Mouse (Mus musculus): ENCODE measurements around the gene Rims1. TPM values are rescaled to one million over a fixed set of nuclear protein-coding genes. Genes with fewer than 3 reads are reported as not detected.

Gene Rims1
- total RNA-seq, 2 experiments from 2014 or later, result 0.21 to 0.33 TPM

GRCm38 (mm10) chr1:22579470-22579869, 226.3 kb downstream of the Rims1 start:
- no peak for DNase-seq

- no peak for DNase-seq
These were observed 233.1 kb downstream of the Rims1 start for GRCm38 (mm10) chr1:22572720-22573119.

- no peak for DNase-seq
These were observed 259.5 kb downstream of the Rims1 start for GRCm38 (mm10) chr1:22546273-22546672.

DNA sequence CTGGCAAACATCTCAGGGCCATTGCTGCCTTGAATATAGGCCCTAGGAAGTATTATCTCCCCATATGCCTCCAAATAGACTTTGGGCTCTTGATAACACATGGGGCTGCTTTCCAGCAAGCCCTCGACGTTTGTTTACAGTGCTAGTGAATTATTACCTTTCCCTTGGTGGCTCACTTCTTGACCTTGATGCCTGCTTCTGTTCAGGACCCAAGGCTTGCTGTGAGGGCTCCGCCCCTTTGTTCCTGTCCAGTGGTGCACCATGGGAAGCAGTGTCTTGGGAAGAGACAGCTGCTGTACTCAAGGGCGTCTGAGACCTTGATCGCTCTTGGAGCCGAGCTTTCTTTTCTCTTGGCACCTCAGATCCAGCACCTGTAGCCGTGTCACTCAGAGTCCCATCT, 267.7 kb downstream of the Rims1 start:
- no peak for DNase-seq

- no peak for DNase-seq
These were observed 269.0 kb downstream of the Rims1 start for GRCm38 (mm10) chr1:22536776-22537175.

DNA sequence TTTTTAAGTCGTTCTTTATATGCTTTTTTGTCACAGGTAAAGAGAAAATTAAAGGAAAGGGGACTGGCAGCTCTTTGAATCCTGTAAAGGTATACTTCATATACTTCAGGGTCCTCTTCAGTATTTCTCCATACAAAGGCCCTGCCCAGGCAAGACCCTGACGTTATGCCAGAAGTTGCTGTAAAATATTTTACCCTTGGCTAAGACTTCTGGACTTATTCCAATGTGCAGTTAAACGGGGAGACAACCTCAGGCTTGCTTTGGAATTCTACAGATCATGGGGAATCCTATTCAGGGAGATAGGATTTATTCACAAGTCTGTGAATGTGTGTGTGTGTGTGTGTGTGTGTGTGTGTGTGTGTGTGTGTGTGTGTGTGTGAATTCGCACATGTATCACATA, 270.7 kb downstream of the Rims1 start:
- DNase-seq, result no peak

GRCm38 (mm10) chr1:22533146-22534096, 272.4 kb downstream of the Rims1 start:
- no peak for DNase-seq

GRCm38 (mm10) chr1:22515103-22515502, 290.7 kb downstream of the Rims1 start:
- DNase-seq, result no peak

DNA sequence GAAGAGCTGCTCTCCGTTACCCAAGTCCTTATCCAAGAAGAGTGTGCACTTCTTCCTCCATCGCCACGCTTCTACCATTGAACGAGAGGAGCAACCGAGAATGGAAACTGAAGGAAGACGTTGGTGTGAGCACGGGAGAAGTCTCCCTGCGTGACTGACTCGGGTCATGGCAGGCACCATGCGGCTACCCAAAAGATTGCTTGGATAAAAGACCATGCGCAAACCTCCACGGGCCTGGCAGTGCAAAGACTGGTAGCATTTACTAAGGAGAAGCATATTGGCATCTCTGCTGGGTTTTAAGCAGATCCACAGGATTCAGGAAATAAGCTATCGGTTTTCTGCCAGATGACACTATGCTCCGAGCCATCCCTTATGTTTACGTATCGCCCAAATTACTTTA, 293.4 kb downstream of the Rims1 start:
- no peak for DNase-seq

DNA sequence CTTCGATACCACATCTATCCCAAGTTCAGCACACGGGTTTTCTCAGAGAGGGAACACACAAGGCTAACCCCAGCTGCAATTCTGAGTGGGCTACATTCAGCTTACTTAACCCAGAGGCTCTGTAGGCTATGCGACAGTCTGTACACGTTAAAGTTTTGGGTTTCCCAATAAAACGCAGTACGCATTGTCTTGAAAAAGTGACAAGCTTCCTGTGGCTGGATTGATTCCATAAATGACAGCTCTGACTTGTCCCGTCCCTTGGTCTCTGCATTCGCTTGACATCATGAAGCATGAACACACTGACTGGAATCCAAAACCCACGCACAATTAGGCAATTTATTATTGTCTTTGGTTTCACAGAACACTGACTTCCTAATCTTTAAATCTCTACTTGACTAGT, 294.2 kb downstream of the Rims1 start:
- DNase-seq, result no peak

DNA sequence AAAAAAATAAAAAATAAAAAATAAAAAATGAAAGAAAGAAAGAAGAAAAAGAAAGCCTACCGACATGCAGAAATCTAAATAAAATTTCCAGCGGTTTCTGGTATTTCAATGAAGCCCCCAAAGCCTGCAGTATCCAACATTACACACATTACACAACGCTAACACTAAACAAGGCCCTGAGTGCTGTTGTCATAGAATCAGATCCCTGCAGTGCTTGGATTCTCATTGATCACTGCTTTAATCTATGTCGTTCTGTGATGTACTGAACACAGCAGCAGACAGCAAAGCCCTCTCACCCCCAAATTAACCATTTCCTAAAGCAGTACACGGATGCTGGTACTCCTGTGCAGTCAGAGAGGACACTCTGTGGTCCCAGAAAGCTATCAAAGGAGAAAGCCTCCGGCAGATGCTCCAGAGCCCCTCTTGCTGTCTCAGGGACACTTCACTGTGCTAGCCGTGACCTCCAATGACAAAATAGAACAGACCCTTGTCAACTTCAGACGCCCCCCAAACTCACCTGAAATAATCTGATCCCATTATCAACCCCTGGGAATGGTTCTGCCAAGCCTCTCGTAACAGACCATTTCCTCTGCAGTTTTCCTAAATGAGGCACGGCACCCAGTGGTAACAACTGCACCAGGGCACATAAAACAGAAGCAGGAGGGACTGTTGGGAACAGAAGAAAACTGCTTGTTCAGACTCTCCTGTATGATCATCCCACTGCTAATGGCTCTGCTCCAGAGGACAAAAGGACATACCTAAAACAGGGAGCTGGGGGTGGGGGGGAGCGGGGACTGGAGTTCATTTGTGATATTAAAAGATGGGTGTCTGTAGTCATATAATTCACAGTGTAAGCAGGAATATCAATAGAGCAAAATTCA, 296.8 kb downstream of the Rims1 start:
- DNase-seq, result no peak

- no peak for DNase-seq
These were observed 318.4 kb downstream of the Rims1 start for GRCm38 (mm10) chr1:22487270-22487864.

DNA sequence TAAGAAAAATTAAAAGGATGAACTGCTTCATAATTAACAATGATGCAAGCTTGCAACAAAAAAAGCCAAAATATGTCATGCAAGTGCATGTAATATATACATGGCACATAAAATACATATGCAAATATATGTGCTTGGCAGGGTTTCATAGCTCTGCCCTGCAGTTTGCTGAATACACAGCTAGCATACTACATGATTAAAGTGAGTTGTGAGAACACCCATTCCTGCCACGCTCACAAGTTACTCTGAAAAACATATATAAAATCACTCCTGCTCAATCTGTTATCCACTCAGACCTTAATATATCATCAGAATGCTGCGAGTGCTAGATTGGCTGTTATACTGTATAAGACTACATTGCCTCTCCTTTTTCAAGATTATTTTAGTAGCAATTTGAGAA, 329.6 kb downstream of the Rims1 start:
- DNase-seq, result no peak

- no peak for DNase-seq
These were observed 338.8 kb downstream of the Rims1 start for GRCm38 (mm10) chr1:22467033-22467432.

DNA sequence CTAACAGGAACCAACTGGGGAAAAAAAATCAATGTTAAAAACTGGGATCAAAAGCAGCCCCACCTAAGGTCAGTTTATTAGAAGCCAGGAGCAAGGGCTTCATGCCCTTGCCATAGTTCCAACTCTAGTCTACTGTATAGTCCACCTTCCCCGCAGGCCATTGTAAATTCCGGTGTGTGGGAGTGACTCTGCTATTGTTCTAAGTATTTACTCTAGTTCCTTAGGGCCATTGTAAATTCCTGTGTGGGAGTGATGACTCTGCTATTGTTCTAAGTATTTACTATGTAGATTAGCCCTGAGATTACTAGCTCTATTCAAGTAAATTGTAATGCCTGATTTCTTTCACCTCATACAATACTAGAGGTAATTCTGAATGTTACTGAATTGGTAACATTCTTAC, 339.2 kb downstream of the Rims1 start:
- DNase-seq, result no peak

DNA sequence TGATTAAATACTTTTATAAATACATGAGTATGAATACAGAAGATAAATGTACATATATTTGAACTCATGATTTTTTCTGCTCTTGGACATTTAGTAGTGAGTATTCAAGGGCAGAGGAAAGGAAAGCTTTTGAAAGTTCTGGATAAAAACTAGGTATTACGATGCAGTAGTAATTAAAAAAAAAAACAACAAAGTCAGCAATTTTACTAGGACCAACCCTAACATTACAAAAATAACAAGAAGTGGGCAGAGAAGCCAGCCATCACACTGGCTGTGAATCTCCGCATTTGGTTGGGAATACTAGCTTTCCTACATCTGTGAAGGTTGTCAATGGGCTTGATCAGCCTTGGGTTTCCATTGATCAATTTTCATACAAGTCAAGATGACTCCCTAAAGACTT, 381.8 kb downstream of the Rims1 start:
- DNase-seq, result no peak

- DNase-seq, result no peak
These were observed 383.7 kb downstream of the Rims1 start for GRCm38 (mm10) chr1:22422102-22422501.

DNA sequence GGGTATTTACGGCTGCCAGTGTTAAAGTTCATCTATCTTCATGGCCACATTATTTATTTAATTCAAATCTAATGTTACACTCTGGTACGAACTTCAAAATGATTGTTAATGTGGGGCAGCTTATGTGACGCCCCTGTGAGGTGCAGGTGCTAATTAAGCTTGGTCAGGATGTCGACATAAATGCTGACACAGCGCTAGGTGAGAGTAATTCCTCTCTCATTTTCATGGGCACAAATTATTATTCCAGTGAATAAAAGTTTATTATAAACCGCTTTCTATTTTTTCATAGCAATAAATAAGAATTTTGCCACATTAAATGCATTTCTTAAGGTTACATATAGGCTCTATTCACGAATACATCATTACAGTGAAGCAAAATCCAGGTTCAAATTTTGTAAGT, 395.6 kb downstream of the Rims1 start:
- DNase-seq, result no peak

DNA sequence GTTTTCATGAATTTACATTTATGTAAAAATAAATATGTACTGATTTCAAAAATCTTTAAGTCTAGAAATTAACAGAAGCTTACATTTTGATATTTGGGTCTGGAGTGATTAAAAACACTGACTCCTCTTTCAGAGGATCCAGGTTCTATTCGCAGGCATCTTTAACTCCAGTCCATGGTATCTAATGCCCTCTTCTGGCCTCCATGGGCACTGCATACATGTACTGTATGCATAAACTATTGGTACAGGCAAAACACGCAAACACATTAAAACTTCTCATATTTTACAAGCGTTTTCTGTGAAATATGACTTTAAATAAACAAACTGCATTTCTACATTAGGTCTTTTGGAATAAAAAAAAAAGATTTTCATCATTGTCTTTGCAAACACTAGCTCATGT, 419.4 kb downstream of the Rims1 start:
- no peak for DNase-seq

DNA sequence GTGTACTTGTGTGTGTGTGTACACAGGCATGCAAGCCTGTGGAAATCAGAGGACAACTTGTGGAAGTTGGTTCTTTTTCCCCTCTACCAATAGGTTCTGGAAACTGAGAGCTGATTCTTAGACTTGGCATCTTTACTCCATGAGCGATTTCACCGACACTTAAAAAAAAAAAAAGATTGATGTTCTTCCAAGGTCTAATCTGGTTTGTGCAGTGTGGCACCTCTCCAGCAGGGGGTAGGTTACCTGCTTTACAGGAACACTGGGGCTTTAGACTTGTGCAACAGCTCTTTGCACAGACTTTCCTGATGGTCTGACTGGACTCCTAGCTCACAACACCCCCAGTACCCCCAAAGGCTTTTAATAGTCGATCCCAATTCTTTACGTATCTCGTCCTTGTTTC, 428.1 kb downstream of the Rims1 start:
- DNase-seq, result no peak

GRCm38 (mm10) chr1:22377062-22377461, 428.7 kb downstream of the Rims1 start:
- no peak for DNase-seq

GRCm38 (mm10) chr1:22356209-22356608, 449.6 kb downstream of the Rims1 start:
- DNase-seq, result no peak

DNA sequence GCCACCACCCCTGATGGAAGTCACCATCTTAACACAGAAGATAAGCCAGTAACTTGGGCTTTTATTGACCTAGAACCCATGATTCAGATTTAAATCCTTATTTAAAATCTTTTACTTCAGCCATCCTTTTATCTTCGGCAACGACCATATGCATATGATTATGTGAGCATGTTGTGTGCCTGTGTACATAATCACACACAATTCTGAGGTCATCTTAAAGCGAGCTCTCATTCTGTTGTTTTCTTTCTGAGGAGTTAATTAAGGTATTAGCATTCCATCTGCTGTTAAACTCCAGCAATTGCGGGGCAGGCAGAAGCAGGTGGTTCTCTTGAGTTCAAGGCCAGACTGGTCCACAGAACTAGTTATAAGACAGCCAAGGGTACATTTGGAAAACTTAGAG, 452.1 kb downstream of the Rims1 start:
- no peak for DNase-seq

All from gastrocnemius, postnatal 25 days (tissue).